Mouse (Mus musculus) kidney, postnatal 0 days (tissue): ENCODE results near the gene Rbms1. TPM values are rescaled to one million over a fixed set of nuclear protein-coding genes. Genes with fewer than 3 reads are reported as not detected.

Source experiments
- ATAC-seq: fragments of 200-750 bp; cut with Nextera tagmentation; replicated peaks from 2 replicates; pipeline ENCODE4 v1.8.0; 2017; ENCODE audit warnings: low read depth, moderate number of reproducible peaks, moderate TSS enrichment, moderate library complexity; ENCODE audit not compliant: low FRiP score
- DNase-seq: peaks from one replicate; pipeline ENCODE4 v3.0.0-alpha.2; 2016; ENCODE audit warnings: low spot score
- H3K27ac ChIP-seq: fragments of 300-500 bp; sonication (generic); 2 replicates; pipeline ENCODE4 v1.5.1; 2014; ENCODE audit warnings: mild to moderate bottlenecking
- H3K27me3 ChIP-seq: fragments of 300-500 bp; sonication (generic); 2 replicates; pipeline ENCODE4 v1.6.1; 2014; ENCODE audit warnings: low read length, mixed read lengths; ENCODE audit not compliant: insufficient read depth
- H3K36me3 ChIP-seq: fragments of 300-500 bp; sonication (generic); 2 replicates; pipeline ENCODE4 v1.6.1; 2014; ENCODE audit warnings: low read length, mixed read lengths; ENCODE audit not compliant: insufficient read depth
- H3K4me1 ChIP-seq: fragments of 300-500 bp; sonication (generic); replicated peaks from 2 replicates; pipeline ENCODE4 v1.6.1; 2014; ENCODE audit warnings: antibody characterized with exemption, low read length, mixed read lengths; ENCODE audit not compliant: insufficient read depth
- H3K4me2 ChIP-seq: fragments of 300-500 bp; sonication (generic); 2 replicates; pipeline ENCODE4 v1.6.1; 2014; ENCODE audit warnings: mild to moderate bottlenecking, low read length, moderate library complexity, mixed read lengths
- H3K4me3 ChIP-seq: fragments of 300-500 bp; sonication (generic); replicated peaks from 2 replicates; pipeline ENCODE4 v1.5.1; 2014; ENCODE audit warnings: low read depth, low read length
- H3K9ac ChIP-seq: fragments of 300-500 bp; sonication (generic); 2 replicates; pipeline ENCODE4 v1.6.1; 2014; ENCODE audit warnings: low read depth, low read length
- H3K9me3 ChIP-seq: fragments of 300-500 bp; sonication (generic); replicated peaks from 2 replicates; pipeline ENCODE4 v1.6.1; 2016; ENCODE audit warnings: low read length, inconsistent platforms, mixed read lengths
- CTCF ChIP-seq: IDR thresholded peaks from 2 replicates; pipeline ENCODE4 v1.5.1; 2016; ENCODE audit warnings: antibody characterized with exemption, low read depth, mild to moderate bottlenecking, moderate library complexity
- WGBS: fragments of 180-500 bp; shearing (Covaris S2); extraction: QIAGEN DNeasy Blood & Tissue Kit; methylation state at CpG from one replicate; pipeline ENCODE4 v1.1.7; 2014; 5-methylcytosine and 5-hydroxymethylcytosine counted together
- polyA plus RNA-seq: library from polyadenylated mRNA; unstranded; fragments of >200 nt; fragmentation: Nextera tagmentation; extraction: Ambion mirVana; gene quantifications from 2 replicates; pipeline ENCODE4 v1.2.1, GENCODE M21; 2015

Gene Rbms1
- polyA plus RNA-seq, 1 experiment from 2014 or later: 92.5 TPM

GRCm38 (mm10) chr2:60807341-60808195 lies 155.4 kb downstream of the Rbms1 start:
- no peak for TF ChIP-seq CTCF
- Histone ChIP-seq H3K4me1 (peaks cover 40% of the 10 kb centered on the region), H3K36me3 (no peaks in the 10 kb centered on the region), H3K4me3 (no peak overlapping the region), H3K27me3 (no peaks in the 10 kb centered on the region), H3K4me2 (no peak overlapping the region), H3K9me3 (no peaks in the 10 kb centered on the region), H3K27ac (peak overlapping the region; percentile 39; the same call in 1 of the 2 replicates), H3K9ac (no peak overlapping the region)
- WGBS: 40% methylated on average over 11 of the region's 11 CpGs
- DNase-seq: peak; percentile 43
- ATAC-seq: no peak

- Histone ChIP-seq H3K4me2 (no peak overlapping the region), H3K27ac (no peak overlapping the region), H3K4me3 (no peak overlapping the region), H3K4me1 (peaks cover 44% of the 10 kb centered on the region), H3K9ac (no peak overlapping the region), H3K27me3 (no peaks in the 10 kb centered on the region), H3K9me3 (no peaks in the 10 kb centered on the region), H3K36me3 (no peaks in the 10 kb centered on the region)
- ATAC-seq (no peak), DNase-seq (no peak)
- no peak for TF ChIP-seq CTCF
- 45% methylated on average over 7 of the region's 7 CpGs for WGBS
Observed at GRCm38 (mm10) chr2:60804763-60805162, 158.2 kb downstream of the Rbms1 start.

GRCm38 (mm10) chr2:60803377-60803776 lies 159.6 kb downstream of the Rbms1 start:
- TF ChIP-seq CTCF: no peak
- H3K27me3 ChIP-seq: no peaks in the 10 kb centered on the region
- no peaks in the 10 kb centered on the region for H3K9me3 ChIP-seq
- peaks cover 32% of the 10 kb centered on the region for H3K4me1 ChIP-seq
- H3K4me3 ChIP-seq: no peak overlapping the region
- no peak for DNase-seq
- H3K9ac ChIP-seq: no peak overlapping the region
- no peaks in the 10 kb centered on the region for H3K36me3 ChIP-seq
- H3K27ac ChIP-seq: no peak overlapping the region
- WGBS: 86% methylated on average over 6 of the region's 6 CpGs
- H3K4me2 ChIP-seq: no peak overlapping the region
- ATAC-seq: no peak

DNA sequence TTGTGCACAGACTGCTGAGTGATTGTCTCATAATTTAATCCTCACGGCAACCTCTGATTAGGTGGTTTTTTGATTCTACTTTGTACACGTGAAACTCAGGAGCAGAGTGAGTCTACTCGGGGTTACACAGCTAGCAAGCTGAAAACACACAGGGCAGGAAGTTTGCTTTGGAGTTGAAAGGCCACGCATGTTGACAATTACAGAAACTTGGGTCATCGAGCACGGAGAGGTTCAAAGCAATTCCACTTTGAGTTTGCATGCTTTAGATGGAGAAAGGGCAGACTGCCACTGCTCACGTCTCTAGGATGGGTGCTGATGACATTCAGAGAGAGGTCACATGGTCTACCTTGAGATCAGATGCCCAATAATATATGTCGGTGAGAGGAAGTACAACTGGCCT lies 160.2 kb downstream of the Rbms1 start:
- Histone ChIP-seq H3K4me1 (peaks cover 27% of the 10 kb centered on the region), H3K36me3 (no peaks in the 10 kb centered on the region), H3K27me3 (no peaks in the 10 kb centered on the region), H3K4me3 (no peak overlapping the region), H3K9me3 (no peaks in the 10 kb centered on the region), H3K4me2 (no peak overlapping the region), H3K9ac (no peak overlapping the region), H3K27ac (no peak overlapping the region)
- ATAC-seq (no peak), DNase-seq (no peak)
- WGBS: 40% methylated on average over 8 of the region's 8 CpGs
- no peak for TF ChIP-seq CTCF

DNA sequence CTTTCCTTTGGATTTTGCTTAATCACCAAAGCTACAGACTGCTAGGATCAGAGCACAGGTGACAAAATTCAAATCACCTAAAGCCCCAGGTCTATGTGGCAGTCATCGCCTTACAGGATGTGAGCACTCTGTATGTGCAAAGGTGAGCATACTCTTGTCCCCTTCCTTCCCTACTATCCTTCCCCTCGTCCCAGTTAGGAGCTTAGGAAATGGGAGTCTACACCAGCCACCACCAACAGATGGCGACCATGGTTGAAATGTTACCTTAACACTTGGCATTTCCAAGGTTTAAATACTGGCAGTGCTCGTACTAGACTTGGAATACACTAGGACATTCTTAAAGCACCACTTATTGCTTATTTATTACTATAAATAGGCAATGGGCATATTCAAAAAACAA lies 160.8 kb downstream of the Rbms1 start:
- Histone ChIP-seq H3K4me3 (no peak overlapping the region), H3K36me3 (no peaks in the 10 kb centered on the region), H3K27ac (no peak overlapping the region), H3K4me1 (peaks cover 25% of the 10 kb centered on the region), H3K4me2 (no peak overlapping the region), H3K9ac (no peak overlapping the region), H3K27me3 (no peaks in the 10 kb centered on the region), H3K9me3 (no peaks in the 10 kb centered on the region)
- peak; percentile 64; the same call in 1 of the 2 replicates for ATAC-seq
- DNase-seq: peak; percentile 76
- WGBS: 37% methylated on average over 4 of the region's 4 CpGs
- TF ChIP-seq CTCF: peak; percentile 69

DNA sequence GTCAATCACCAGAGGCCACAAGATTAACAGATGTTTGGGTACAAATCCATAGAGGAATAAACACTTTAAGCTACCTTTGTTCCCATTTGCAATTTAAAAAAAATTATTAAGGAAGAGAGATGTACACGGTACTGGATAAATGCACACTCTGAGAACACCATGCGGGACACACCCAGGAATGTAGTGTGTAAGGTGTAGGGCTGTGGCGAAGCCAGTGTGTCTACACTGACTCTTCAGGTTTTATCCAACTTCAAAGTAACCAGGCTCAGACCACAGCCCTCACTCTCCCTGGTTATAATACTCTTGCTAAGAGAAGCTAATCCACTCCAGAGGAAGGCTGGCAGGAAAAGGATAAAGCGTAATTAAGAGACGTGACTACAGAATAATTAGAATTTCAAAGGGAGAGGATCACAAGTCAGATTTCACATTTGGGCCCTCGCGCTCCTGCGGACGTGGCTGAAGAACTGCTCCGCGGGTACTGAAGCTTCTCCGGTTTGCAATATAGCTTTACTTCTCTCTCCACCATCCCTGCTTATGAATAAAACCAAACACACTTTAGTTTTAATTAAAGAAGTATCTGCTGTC lies 161.3 kb downstream of the Rbms1 start:
- Histone ChIP-seq H3K4me1 (peaks cover 25% of the 10 kb centered on the region), H3K9me3 (no peaks in the 10 kb centered on the region), H3K4me3 (no peak overlapping the region), H3K27me3 (no peaks in the 10 kb centered on the region), H3K27ac (no peak overlapping the region), H3K9ac (0 out of 2 replicates have a peak overlapping the region, but pooled peaks have one; percentile 18), H3K36me3 (peaks cover 3% of the 10 kb centered on the region; the same call in 1 of the 2 replicates), H3K4me2 (peak overlapping the region; percentile 50)
- DNase-seq: no peak
- TF ChIP-seq CTCF: no peak
- no peak for ATAC-seq
- 64% methylated on average over 12 of the region's 12 CpGs for WGBS
